Mouse (Mus musculus) heart, adult 2 months (tissue): ENCODE data around the gene Trex2.

Experiments
- CTCF ChIP-seq: fragments of 200-600 bp; IDR thresholded peaks from 2 replicates; pipeline ENCODE4 v1.8.1; 2022; ENCODE audit warnings: antibody characterized with exemption, mild to moderate bottlenecking, moderate library complexity
- EP300 ChIP-seq: fragments of 200-500 bp; IDR thresholded peaks from 2 replicates; pipeline ENCODE4 v1.6.1; 2011; ENCODE audit warnings: low read depth, low read length, control low read depth; ENCODE audit not compliant: insufficient read depth
- POLR2A ChIP-seq: fragments of 200-500 bp; IDR thresholded peaks from 2 replicates; pipeline ENCODE4 v1.6.1; 2011; ENCODE audit warnings: mild to moderate bottlenecking, low read depth, low read length, control low read depth; ENCODE audit not compliant: insufficient read depth

- TF ChIP-seq CTCF (no peak), EP300 (no peak), POLR2A (no peak)
Measured at GRCm38 (mm10) chrX:73465483-73466186, 30.5 kb upstream of the Trex2 start.
